Mouse (Mus musculus) kidney, postnatal 10 days (tissue): ENCODE measurements at regions not wholly inside any gene's neighbourhood (a gene's known extent, or its start where the extent isn't known, plus 50 kb on each side); places are given as distances from the start of the nearest gene placed in this dataset.
A peak's percentile ranks its signal among the peaks of the same experiment; 100 is the strongest.

Experiments
- DNase-seq: peaks from one replicate; pipeline ENCODE4 v3.0.0; 2021; ENCODE audit warnings: mixed read lengths

GRCm38 (mm10) chr12:107327107-107327770 lies 161.2 kb upstream of the 3110018I06Rik start:
- DNase-seq = no peak

GRCm38 (mm10) chr12:107328986-107329385 lies 159.4 kb upstream of the 3110018I06Rik start:
- DNase-seq = no peak

DNA sequence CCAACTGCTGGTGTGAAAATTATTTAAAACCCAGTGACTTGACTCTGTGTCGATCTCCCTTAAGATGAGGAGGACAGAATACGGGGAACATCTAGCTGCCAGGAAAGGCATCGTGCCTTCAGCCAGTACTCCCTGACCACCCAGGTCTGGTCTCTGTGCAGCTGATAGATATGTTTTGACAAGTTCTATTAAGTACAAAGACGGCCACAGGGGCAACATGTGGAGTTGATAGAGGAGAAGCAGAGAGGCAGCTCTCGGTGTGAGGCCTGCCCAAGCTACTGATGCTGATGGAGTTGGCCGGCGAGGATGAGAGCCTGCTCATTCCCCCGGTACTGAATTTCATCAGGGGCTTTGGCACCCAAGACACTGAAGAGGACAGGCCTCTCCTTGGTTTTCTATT lies 154.1 kb upstream of the 3110018I06Rik start:
- DNase-seq = no peak

- DNase-seq = peak; percentile 47
These were observed 153.3 kb upstream of the 3110018I06Rik start for GRCm38 (mm10) chr12:107335106-107335505.

- DNase-seq = no peak
These were observed 149.7 kb upstream of the 3110018I06Rik start for GRCm38 (mm10) chr12:107338758-107339157.

- no peak for DNase-seq
These were observed 132.2 kb upstream of the 3110018I06Rik start for GRCm38 (mm10) chr12:107356211-107356610.

DNA sequence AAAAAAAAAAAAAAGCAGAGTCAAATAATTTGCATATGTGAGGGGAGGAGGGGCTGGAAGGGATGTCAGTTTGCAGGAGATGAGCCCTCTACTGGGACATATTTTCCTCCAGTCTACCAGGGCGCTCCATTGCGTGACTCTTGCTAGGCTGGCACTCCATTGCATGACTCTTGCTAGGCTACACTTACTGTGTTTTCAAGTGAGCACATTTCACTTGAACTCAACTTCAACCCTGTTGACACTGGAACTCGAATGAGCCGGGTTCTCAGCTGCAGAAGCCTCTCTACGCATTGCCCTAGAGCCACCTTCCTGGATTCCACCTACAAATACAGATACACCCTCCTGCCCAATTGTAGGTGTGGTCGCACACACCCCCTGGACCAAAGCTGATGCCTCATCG lies 131.5 kb upstream of the 3110018I06Rik start:
- DNase-seq = no peak

- DNase-seq = no peak
These were observed 127.9 kb upstream of the 3110018I06Rik start for GRCm38 (mm10) chr12:107360511-107360910.

DNA sequence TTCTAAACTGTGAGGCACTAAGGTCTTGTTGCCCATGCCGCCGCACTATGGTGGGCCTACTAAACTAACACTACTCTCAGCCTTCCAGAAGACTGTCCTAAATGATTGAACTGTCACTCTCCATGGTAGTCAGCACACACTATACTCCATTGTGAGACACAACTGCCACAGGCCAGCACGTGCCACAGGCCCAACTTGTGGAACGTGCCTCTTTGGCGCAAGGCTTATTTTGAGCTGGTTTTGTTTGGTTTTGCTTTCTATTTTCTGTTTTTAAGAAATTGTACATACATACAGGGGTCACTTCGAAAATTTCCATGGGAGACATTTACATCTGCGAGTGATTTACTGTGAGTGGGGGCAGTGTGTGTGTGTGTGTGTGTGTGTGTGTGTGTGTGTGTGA lies 126.8 kb upstream of the 3110018I06Rik start:
- no peak for DNase-seq

- DNase-seq = no peak
These were observed 126.3 kb upstream of the 3110018I06Rik start for GRCm38 (mm10) chr12:107362120-107362519.

GRCm38 (mm10) chr12:107372254-107372653 lies 116.2 kb upstream of the 3110018I06Rik start:
- DNase-seq = no peak

DNA sequence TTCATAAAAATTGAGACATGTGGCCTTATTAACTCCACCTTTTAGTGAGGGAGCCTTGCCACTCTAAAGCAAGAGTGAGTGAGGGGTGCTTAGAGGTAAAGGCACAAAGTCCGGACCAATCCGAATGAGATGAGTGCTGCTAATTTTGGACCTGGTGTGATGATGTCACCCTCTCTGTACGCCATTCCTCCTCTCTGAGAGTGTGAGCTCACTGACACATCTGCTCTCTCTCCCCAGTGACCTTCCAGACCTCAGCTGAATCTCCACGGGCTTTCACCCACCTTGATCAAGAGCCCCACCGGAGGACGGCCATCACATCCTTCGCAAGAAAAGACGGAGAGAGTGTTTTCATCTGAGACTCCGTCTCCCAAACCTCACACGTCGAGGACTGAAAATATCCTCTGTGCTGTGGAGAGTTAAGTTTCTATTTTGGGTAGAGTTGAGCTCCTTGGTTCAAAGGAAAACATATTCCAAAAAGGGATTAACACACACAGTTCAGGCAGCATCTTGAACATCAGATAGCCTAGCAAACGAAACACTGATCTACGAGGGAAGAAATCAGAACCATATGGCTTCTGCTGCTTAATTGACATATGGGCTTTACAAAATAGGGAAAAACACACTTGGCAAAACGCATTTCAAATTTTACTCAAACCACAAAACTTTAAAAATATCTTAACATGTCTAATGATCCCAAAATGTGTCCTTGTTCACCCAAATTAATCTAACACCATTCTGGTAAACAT lies 96.2 kb upstream of the 3110018I06Rik start:
- DNase-seq = no peak

DNA sequence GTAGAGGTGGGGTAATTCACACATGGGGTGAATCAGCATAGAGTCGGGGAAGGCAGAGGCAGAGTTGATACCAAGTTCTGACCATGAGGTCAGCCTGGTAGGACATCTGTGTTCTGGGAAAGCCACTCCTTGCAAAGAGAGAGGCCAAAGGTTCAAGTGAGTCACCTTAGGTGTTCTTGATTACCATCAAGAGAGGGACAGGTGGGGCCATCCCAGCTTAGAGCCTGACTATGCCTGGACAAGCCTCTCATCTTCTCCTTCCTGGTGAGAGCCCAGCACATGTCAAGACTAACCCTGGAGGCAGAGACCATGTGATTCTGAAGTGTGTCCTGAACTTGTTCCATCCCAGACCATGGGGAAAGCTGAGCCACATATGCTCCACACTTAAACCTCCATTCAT lies 94.0 kb upstream of the 3110018I06Rik start:
- no peak for DNase-seq

GRCm38 (mm10) chr12:107404821-107405220 lies 83.6 kb upstream of the 3110018I06Rik start:
- DNase-seq = no peak

- no peak for DNase-seq
These were observed 64.5 kb upstream of the 3110018I06Rik start for GRCm38 (mm10) chr12:107423923-107424322.

DNA sequence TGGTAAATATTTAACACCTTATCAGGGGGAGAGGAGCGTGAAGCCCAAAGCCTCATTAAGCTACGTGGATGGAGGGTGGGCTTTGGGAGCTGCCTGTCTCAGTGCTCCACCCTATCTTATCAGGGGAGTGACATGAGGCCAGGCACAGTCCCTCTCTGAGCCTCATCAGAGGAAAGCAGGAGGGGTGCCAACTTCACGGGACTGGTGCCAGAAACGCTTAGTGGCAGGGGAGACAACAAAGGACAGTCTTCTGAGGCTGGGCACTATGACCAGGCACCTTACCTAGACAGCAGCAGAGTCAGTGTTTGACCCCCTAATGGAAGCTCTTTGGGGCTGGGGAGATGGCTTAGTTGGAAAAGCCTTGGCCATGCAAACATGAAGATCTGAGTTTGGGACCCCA lies 49.9 kb upstream of the 3110018I06Rik start:
- no peak for DNase-seq
